Comparison of ENCODE assay signal across 11 mouse cellular contexts in the genomic region with DNA sequence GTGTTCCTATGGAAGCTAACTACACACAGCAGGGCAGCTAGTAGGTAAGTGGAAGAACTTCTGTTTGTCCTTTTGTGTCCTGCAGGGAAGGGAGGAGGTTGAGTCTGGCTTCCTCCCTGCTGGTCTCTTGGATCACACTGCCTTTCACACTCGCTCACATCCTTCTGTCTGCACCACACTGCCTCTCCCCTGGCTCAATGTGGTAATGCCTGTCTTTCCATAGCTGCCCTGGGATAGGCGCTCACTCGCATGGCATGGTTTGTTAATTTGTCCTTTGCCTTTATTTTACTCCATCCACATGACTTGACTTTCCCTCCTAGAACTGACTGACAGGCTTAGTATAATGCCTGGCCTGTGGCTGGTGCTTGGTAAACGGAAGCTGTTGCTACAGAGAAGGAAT.
"Had no signal": no experiment of that assay in that cellular context is flagged by ENCODE, and none has a peak within 500 bp of the region (broad histone marks: within the 10 kb centered on the region; RNA-seq: fewer than 3 reads in every experiment).

No protein-coding gene starts in this region.

- H3K36me3 ChIP-seq: limb, embryonic 15.5 days; liver, embryonic 12.5 days; midbrain, embryonic 13.5 days had no signal

- H3K4me3 ChIP-seq: layer of hippocampus, adult 2 months; limb, embryonic 15.5 days; liver, embryonic 12.5 days; midbrain, embryonic 13.5 days had no signal

- H3K27ac ChIP-seq: layer of hippocampus, adult 2 months; limb, embryonic 15.5 days; liver, embryonic 12.5 days; midbrain, embryonic 13.5 days had no signal

- DNase-seq: kidney, postnatal 10 days; kidney, postnatal 4 days; lung, postnatal 36 days; right cerebral cortex, adult 18-20 months; right cerebral cortex, postnatal 25 days; thymus, postnatal 4 days had no signal

- ATAC-seq: liver, embryonic 12.5 days; lung, postnatal 0 days; midbrain, embryonic 13.5 days had no signal

- H3K4me2 ChIP-seq: limb, embryonic 15.5 days; liver, embryonic 12.5 days; midbrain, embryonic 13.5 days had no signal

- H3K27me3 ChIP-seq: limb, embryonic 15.5 days; midbrain, embryonic 13.5 days had no signal

- H3K9ac ChIP-seq: limb, embryonic 15.5 days; liver, embryonic 12.5 days; midbrain, embryonic 13.5 days had no signal

- H3K9me3 ChIP-seq: limb, embryonic 15.5 days; liver, embryonic 12.5 days; midbrain, embryonic 13.5 days had no signal
